Mouse (Mus musculus) heart, postnatal 0 days (tissue): ENCODE measurements around the gene Meis1. TPM values are rescaled to one million over a fixed set of nuclear protein-coding genes. Genes with fewer than 3 reads are reported as not detected.

Source experiments
- ATAC-seq: fragments of 200-750 bp; cut with Nextera tagmentation; 2 replicates; pipeline ENCODE4 v1.8.0; 2017; ENCODE audit warnings: low read depth, moderate number of reproducible peaks, moderate library complexity; ENCODE audit not compliant: insufficient read depth
- DNase-seq: peaks from one replicate; pipeline ENCODE4 v3.0.0-alpha.2; 2016; ENCODE audit warnings: low spot score
- H3K27ac ChIP-seq: fragments of 300-500 bp; sonication (generic); 2 replicates; pipeline ENCODE4 v1.5.1; 2014; ENCODE audit warnings: low read depth, mild to moderate bottlenecking
- H3K27me3 ChIP-seq: fragments of 300-500 bp; sonication (generic); 2 replicates; pipeline ENCODE4 v1.6.1; 2014; ENCODE audit warnings: low read length, mixed read lengths; ENCODE audit not compliant: control insufficient read depth, insufficient read depth
- H3K36me3 ChIP-seq: fragments of 300-500 bp; sonication (generic); replicated peaks from 2 replicates; pipeline ENCODE4 v1.6.1; 2014; ENCODE audit warnings: low read length, mixed read lengths; ENCODE audit not compliant: control insufficient read depth, insufficient read depth
- H3K4me1 ChIP-seq: fragments of 300-500 bp; sonication (generic); 2 replicates; pipeline ENCODE4 v1.6.1; 2014; ENCODE audit warnings: antibody characterized with exemption; ENCODE audit not compliant: control insufficient read depth, insufficient read depth
- H3K4me2 ChIP-seq: fragments of 300-500 bp; sonication (generic); 2 replicates; pipeline ENCODE4 v1.6.1; 2014; ENCODE audit warnings: low read depth, mild to moderate bottlenecking, low read length, moderate library complexity
- H3K4me3 ChIP-seq: fragments of 300-500 bp; sonication (generic); 2 replicates; pipeline ENCODE4 v1.5.1; 2014; ENCODE audit warnings: low read depth, low read length
- H3K9ac ChIP-seq: fragments of 300-500 bp; sonication (generic); replicated peaks from 2 replicates; pipeline ENCODE4 v1.6.1; 2014; ENCODE audit warnings: low read depth, low read length, mixed read lengths
- H3K9me3 ChIP-seq: fragments of 300-500 bp; sonication (generic); replicated peaks from 2 replicates; pipeline ENCODE4 v1.6.1; 2016; ENCODE audit warnings: low read length; ENCODE audit not compliant: control insufficient read depth
- CTCF ChIP-seq: IDR thresholded peaks from 2 replicates; pipeline ENCODE4 v1.5.1; 2016; ENCODE audit warnings: antibody characterized with exemption, control low read depth, low read depth
- EP300 ChIP-seq: IDR thresholded peaks from 2 replicates; pipeline ENCODE4 v1.6.1; 2016; ENCODE audit warnings: antibody characterized with exemption, low read depth
- WGBS: fragments of 180-500 bp; shearing (Covaris S2); extraction: QIAGEN DNeasy Blood & Tissue Kit; methylation state at CpG from one replicate; pipeline ENCODE4 v1.1.7; 2014; 5-methylcytosine and 5-hydroxymethylcytosine counted together
- polyA plus RNA-seq: library from polyadenylated mRNA; unstranded; fragments of >200 nt; fragmentation: Nextera tagmentation; extraction: Ambion mirVana; gene quantifications from 2 replicates; pipeline ENCODE4 v1.2.1, GENCODE M21; 2015
- total RNA-seq: library from RNA; depleted of rRNA; stranded (reverse); fragments of >200 nt; gene quantifications from 2 replicates; pipeline ENCODE4 v1.2.3, GENCODE M21; 2014; ENCODE audit warnings: low replicate concordance

Gene Meis1
- total and polyA plus RNA-seq, 2 experiments from 2014 or later, result 34.8 to 35.4 TPM

DNA sequence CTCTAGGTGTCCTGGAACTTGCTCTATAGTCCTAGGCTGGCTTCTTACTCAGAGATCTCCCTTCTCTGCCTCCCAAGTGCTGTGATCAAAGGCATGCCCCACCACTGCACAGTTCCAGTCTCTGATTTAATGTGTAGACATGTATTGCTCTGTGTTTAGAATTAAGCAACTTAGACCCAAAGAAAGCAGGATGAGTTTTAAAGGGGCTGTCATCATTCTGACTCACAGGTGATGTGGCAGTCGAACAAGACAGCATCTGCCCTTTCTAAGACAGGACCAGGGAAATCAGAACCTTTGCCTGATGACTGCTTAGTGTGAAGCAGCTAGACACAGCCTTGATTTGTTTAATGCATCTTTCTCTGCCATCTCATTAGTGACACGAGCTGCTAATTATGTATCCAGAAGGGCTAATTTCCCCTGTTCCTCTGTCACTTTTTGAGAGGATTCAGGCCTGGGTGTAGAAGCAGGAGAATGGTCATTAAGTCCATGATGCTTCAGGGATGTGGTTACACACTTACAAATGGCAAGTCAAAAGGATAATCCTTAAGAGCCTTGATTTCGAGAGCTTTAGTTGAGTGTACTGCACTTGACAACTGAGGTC lies 99.5 kb downstream of the Meis1 start:
- peaks cover 3% of the 10 kb centered on the region; the same call in 1 of the 2 replicates for H3K36me3 ChIP-seq
- no peaks in the 10 kb centered on the region for H3K4me1 ChIP-seq
- no peak overlapping the region for H3K9ac ChIP-seq
- H3K9me3 ChIP-seq, result no peaks in the 10 kb centered on the region
- no peak overlapping the region for H3K4me2 ChIP-seq
- 71% methylated on average over 3 of the region's 3 CpGs for WGBS
- DNase-seq (no peak), ATAC-seq (no peak)
- H3K27me3 ChIP-seq, result no peaks in the 10 kb centered on the region
- no peak overlapping the region for H3K27ac ChIP-seq
- TF ChIP-seq EP300 (no peak), CTCF (no peak)
- no peak overlapping the region for H3K4me3 ChIP-seq

DNA sequence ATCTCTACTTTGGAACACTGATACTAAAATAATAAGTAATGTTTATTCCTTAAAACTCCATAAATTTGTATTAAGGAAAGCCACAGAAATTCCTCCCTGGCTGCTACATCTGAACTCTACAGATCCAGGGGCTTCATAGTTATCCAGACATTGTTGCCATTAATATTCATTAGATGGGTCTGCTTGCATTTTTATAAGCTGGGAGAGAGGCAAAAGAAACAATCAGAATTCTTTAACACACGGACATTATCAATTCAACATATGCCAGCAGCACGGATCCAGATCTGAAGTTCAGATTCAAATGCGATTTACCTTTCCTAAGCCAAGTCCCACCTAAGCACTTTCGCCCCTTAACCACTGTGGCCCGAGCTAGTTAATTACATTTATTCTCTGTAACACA lies 100.9 kb downstream of the Meis1 start:
- DNase-seq, result no peak
- H3K27ac ChIP-seq, result no peak overlapping the region
- no peak overlapping the region for H3K9ac ChIP-seq
- TF ChIP-seq CTCF (no peak), EP300 (no peak)
- no peaks in the 10 kb centered on the region for H3K9me3 ChIP-seq
- H3K4me2 ChIP-seq, result no peak overlapping the region
- ATAC-seq, result no peak
- no peaks in the 10 kb centered on the region for H3K27me3 ChIP-seq
- peaks cover 11% of the 10 kb centered on the region; the same call in 1 of the 2 replicates for H3K4me1 ChIP-seq
- 85% methylated on average over 5 of the region's 5 CpGs for WGBS
- H3K36me3 ChIP-seq, result peaks cover 3% of the 10 kb centered on the region; the same call in 1 of the 2 replicates
- no peak overlapping the region for H3K4me3 ChIP-seq

DNA sequence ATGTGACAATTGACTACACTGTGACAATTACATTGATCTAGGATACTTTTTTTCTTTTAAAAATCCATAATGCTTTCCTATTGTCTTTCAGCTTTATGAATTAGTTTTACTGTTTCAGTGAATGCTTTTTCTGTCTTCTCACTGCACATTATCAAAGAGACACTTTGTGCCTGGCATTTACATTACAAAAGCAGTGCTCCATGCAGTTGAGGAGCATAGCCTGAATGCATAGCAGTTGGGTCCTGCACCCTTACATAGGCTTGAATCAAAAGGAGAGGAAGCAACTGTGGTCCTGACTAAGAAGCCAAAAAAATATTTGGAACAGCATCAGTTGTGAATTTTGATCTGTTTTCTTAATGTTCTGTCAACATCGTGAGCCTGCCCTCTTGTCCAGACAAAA lies 105.5 kb downstream of the Meis1 start:
- DNase-seq (no peak), ATAC-seq (no peak)
- H3K4me3 ChIP-seq, result no peak overlapping the region
- 63% methylated on average over 1 of the region's 1 CpGs for WGBS
- H3K4me1 ChIP-seq, result peaks cover 15% of the 10 kb centered on the region; the same call in 1 of the 2 replicates
- H3K9me3 ChIP-seq, result no peaks in the 10 kb centered on the region
- H3K27ac ChIP-seq, result no peak overlapping the region
- H3K27me3 ChIP-seq, result no peaks in the 10 kb centered on the region
- TF ChIP-seq EP300, result no peak
- no peak overlapping the region for H3K4me2 ChIP-seq
- H3K9ac ChIP-seq, result no peak overlapping the region
- H3K36me3 ChIP-seq, result no peaks in the 10 kb centered on the region

DNA sequence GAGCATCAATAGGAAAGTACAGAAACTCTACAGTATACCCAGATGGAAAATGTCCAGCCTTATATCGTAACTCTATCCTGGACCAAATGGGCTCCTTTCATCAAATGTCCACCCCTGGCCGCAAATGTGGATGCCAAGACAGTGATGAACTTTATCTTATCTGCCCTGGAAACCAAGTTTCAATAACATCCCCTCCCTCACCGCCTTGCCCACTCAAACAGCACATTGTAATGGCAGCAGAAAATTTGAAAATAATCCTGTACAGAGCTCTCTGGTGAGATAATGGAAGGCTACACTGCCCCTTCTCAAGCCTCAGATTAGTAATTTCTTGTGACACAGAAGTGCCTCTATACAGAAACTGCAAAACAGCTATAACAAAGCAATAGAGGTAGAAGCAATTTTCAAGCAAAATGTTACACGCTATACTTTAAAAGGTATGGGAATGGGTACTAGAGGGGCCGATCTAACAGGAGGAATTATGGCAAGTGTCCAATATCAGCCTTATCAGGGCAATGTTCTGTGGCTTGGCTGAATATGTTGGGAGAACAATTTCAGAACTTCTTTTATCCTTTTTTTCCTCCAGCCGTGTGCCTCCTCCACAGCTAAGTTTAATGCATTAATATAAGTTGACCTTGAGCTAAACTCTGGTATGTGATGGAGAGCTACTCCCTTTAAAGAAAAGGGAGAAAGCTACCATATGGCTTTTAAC lies 106.3 kb downstream of the Meis1 start:
- H3K9ac ChIP-seq, result no peak overlapping the region
- DNase-seq (no peak), ATAC-seq (no peak)
- H3K36me3 ChIP-seq, result no peaks in the 10 kb centered on the region
- WGBS, result 40% methylated on average over 6 of the region's 6 CpGs
- H3K4me3 ChIP-seq, result no peak overlapping the region
- H3K27ac ChIP-seq, result no peak overlapping the region
- no peaks in the 10 kb centered on the region for H3K9me3 ChIP-seq
- TF ChIP-seq EP300 (no peak), CTCF (no peak)
- peaks cover 15% of the 10 kb centered on the region; the same call in 1 of the 2 replicates for H3K4me1 ChIP-seq
- no peaks in the 10 kb centered on the region for H3K27me3 ChIP-seq
- H3K4me2 ChIP-seq, result no peak overlapping the region

DNA sequence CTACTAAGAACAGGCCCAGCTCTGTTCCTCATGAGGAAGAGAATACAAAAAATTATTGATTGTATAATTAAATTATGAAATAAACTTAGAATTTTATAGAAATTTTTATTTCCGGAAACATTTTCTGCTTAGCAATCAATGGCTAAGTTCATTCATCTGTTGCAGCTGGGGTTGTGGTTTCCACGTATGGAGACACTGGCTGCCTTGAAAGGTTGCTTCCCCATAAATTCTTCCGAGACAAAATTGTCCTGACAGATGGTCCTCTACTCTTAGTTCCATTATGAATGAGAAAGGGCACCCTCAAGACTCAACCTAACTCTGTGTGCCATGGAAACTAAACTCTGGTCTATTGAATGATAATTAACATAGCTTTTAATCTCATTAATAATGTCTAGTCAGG lies 111.9 kb downstream of the Meis1 start:
- 88% methylated on average over 3 of the region's 3 CpGs for WGBS
- no peak for ATAC-seq

DNA sequence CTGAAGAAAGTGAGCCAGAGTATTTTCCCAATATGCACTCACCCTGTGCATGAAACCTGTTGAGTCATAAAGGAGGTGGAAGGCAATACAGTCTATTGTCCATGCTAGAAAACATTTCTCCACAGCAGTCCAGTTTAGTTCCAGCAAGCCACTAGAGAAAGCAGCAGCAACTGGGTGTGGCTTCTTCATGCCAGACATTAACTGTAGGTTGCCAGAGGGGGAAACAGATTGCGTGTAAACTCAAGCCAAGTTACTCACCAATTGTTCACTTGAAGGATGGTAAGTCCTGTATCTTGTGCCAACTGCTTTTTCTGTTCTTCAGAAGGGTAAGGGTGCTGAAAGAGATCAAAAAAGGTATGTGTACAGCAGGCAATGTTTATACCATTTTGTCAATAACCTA lies 113.4 kb downstream of the Meis1 start:
- Histone ChIP-seq H3K9me3 (no peaks in the 10 kb centered on the region), H3K4me2 (no peak overlapping the region), H3K27me3 (no peaks in the 10 kb centered on the region), H3K4me1 (no peaks in the 10 kb centered on the region), H3K36me3 (no peaks in the 10 kb centered on the region), H3K4me3 (no peak overlapping the region), H3K27ac (no peak overlapping the region), H3K9ac (no peak overlapping the region)
- 57% methylated on average over 1 of the region's 1 CpGs for WGBS
- DNase-seq, result no peak
- TF ChIP-seq EP300 (no peak), CTCF (no peak)
- ATAC-seq, result no peak

More for the DNA sequence above, 111.9 kb downstream of the Meis1 start:
- no peaks in the 10 kb centered on the region for H3K27me3 ChIP-seq
- H3K9me3 ChIP-seq, result no peaks in the 10 kb centered on the region
- H3K4me1 ChIP-seq, result no peaks in the 10 kb centered on the region
- H3K9ac ChIP-seq, result no peak overlapping the region
- H3K36me3 ChIP-seq, result no peaks in the 10 kb centered on the region
- no peak for DNase-seq
- TF ChIP-seq CTCF (no peak), EP300 (no peak)
- H3K4me3 ChIP-seq, result no peak overlapping the region
- no peak overlapping the region for H3K4me2 ChIP-seq
- H3K27ac ChIP-seq, result no peak overlapping the region
